Comparison of ENCODE assay signal across 8 mouse cellular contexts in genomic region chr3:51700731-51701280, GRCm38 (mm10). TPM values are rescaled to one million over a fixed set of nuclear protein-coding genes. Genes with fewer than 3 reads are reported as not detected.
DNase-seq lines count a peak whose midpoint lies in the region; ATAC-seq lines count a peak whose summit lies in the region.

No protein-coding gene starts in this region.

- H3K36me3 ChIP-seq in heart, embryonic 13.5 days = 0 out of 2 replicates have a peak, but pooled peaks cover 2% of the 10 kb centered on the region
- H3K36me3 ChIP-seq in heart, embryonic 15.5 days = no peaks in the 10 kb centered on the region
- peaks cover 14% of the 10 kb centered on the region for H3K36me3 ChIP-seq in midbrain, embryonic 10.5 days

- H3K9me3 ChIP-seq in heart, embryonic 13.5 days = no peaks in the 10 kb centered on the region
- no peaks in the 10 kb centered on the region for H3K9me3 ChIP-seq in heart, embryonic 15.5 days (replicated peaks)
- no peaks in the 10 kb centered on the region for H3K9me3 ChIP-seq in midbrain, embryonic 10.5 days (replicated peaks)

- no peak for DNase-seq in heart, postnatal 36 days
- peak; percentile 84 for DNase-seq in brain, adult 2 months (ENCODE audit: low read depth, low spot score)
- DNase-seq in layer of hippocampus, postnatal 14 days (ENCODE audit: low spot score in 2 of 2) = peak; percentile 27 to 30
- no peak for DNase-seq in midbrain, embryonic 10.5 days (ENCODE audit: low spot score)
- no peak for DNase-seq in embryo, embryonic 10 days (ENCODE audit: low spot score)
- no peak for DNase-seq in urinary bladder, postnatal 4 days (ENCODE audit: low spot score in 2 of 2)

- H3K9ac ChIP-seq in heart, embryonic 13.5 days = peak overlapping the region; percentile 74
- H3K9ac ChIP-seq in heart, embryonic 15.5 days = peak overlapping the region; percentile 20

- peak overlapping the region; percentile 68 for H3K4me2 ChIP-seq in heart, embryonic 13.5 days
- H3K4me2 ChIP-seq in heart, embryonic 15.5 days = peak overlapping the region; percentile 67

- intact Hi-C loops in heart, postnatal 36 days (cut with DNase I) = loop anchor here (2.0 to 5.0 kb wide), 6 partner anchors 86 to 542 kb away; no protein-coding TSS in a partner anchor

- H3K27me3 ChIP-seq in heart, embryonic 13.5 days (replicated peaks) = no peaks in the 10 kb centered on the region; the same call in 1 of the 2 replicates
- H3K27me3 ChIP-seq in heart, embryonic 15.5 days = no peaks in the 10 kb centered on the region
- no peaks in the 10 kb centered on the region for H3K27me3 ChIP-seq in midbrain, embryonic 10.5 days (ENCODE audit: low read depth, poor library complexity, severe bottlenecking)

- H3K4me3 ChIP-seq in heart, embryonic 13.5 days = peak overlapping the region; percentile 43
- peak overlapping the region; percentile 42 for H3K4me3 ChIP-seq in heart, embryonic 15.5 days
- H3K4me3 ChIP-seq in midbrain, embryonic 10.5 days = peak overlapping the region; percentile 49

- ATAC-seq in heart, embryonic 13.5 days (ENCODE audit: extremely low read depth, insufficient number of reproducible peaks, low FRiP score, low TSS enrichment) = 0 out of 2 replicates have a peak, but pooled peaks have one; percentile 11
- ATAC-seq in heart, embryonic 15.5 days (replicated peaks; ENCODE audit: insufficient number of reproducible peaks, insufficient read depth, low FRiP score, low read depth) = no peak

- H3K27ac ChIP-seq in heart, embryonic 13.5 days (replicated peaks) = peak overlapping the region; percentile 71
- peak overlapping the region; percentile 66 for H3K27ac ChIP-seq in heart, embryonic 15.5 days
- peak overlapping the region; percentile 97 for H3K27ac ChIP-seq in midbrain, embryonic 10.5 days (replicated peaks)

- H3K4me1 ChIP-seq in heart, embryonic 13.5 days = peaks cover 29% of the 10 kb centered on the region
- peaks cover 20% of the 10 kb centered on the region for H3K4me1 ChIP-seq in heart, embryonic 15.5 days (replicated peaks)
- H3K4me1 ChIP-seq in midbrain, embryonic 10.5 days = peaks cover 36% of the 10 kb centered on the region

- 26% methylated on average over 15 of the region's 15 CpGs for WGBS in heart, embryonic 13.5 days
- 19% methylated on average over 15 of the region's 15 CpGs for WGBS in heart, embryonic 15.5 days
- 45% methylated on average over 15 of the region's 15 CpGs for WGBS in midbrain, embryonic 10.5 days

RNA-seq across cellular contexts. Expression of gene Mgst2, which starts 40.6 kb away (rescaled TPM):
- polyA plus RNA-seq in heart, embryonic 13.5 days (2015; fragmentation: Nextera tagmentation; extraction: Ambion mirVana) = 2.4 and 3.8 TPM in 2 replicates
- 1 to 10 TPM in 1 of 2 experiments, not detected in 1; 1.3 TPM for total RNA-seq in heart, postnatal 36 days (2021)
- 7.2 and 7.5 TPM in 2 replicates for polyA plus RNA-seq in heart, embryonic 15.5 days (2015; fragmentation: Nextera tagmentation; extraction: Ambion mirVana)
- total RNA-seq in layer of hippocampus, postnatal 14 days (2021) = not detected
- polyA plus RNA-seq in midbrain, embryonic 10.5 days (2016; fragmentation: Nextera tagmentation; extraction: Ambion mirVana) = 0.31 and 0.34 TPM in 2 replicates

Comparison
In these comparisons a context has a peak if more than half of its experiments do, and no peak if none do; other contexts are left out.
1. DNase-seq: peak in brain, adult 2 months (single experiment) and layer of hippocampus, postnatal 14 days (2 of 2); none in heart, postnatal 36 days (0 of 2), midbrain, embryonic 10.5 days (single experiment), embryo, embryonic 10 days (single experiment) and urinary bladder, postnatal 4 days (0 of 2).
2. Peak in every context shown above with its lines, with median percentiles within 50 percentile points of each other: H3K27ac ChIP-seq and H3K4me3 ChIP-seq.